Mouse (Mus musculus) C2C12 (cell line): ENCODE results near the gene Rangrf.

ENCODE experiments used
- CTCF ChIP-seq: IDR thresholded peaks from one replicate; pipeline ENCODE4 v1.5.1; 2011; ENCODE audit not compliant: control insufficient read depth, insufficient read depth, insufficient read length
- FOSL1 ChIP-seq: IDR thresholded peaks from one replicate; pipeline ENCODE4 v1.8.0; 2011; ENCODE audit warnings: mild to moderate bottlenecking, low read length; ENCODE audit not compliant: poor library complexity, insufficient read depth, severe bottlenecking
- MAX ChIP-seq: IDR thresholded peaks from one replicate; pipeline ENCODE4 v1.6.1; 2011; ENCODE audit warnings: mild to moderate bottlenecking, control low read depth
- MYOG ChIP-seq: IDR thresholded peaks from one replicate; pipeline ENCODE4 v1.6.1; 2011; ENCODE audit not compliant: control insufficient read depth, insufficient read length; ENCODE audit errors: extremely low read depth

DNA sequence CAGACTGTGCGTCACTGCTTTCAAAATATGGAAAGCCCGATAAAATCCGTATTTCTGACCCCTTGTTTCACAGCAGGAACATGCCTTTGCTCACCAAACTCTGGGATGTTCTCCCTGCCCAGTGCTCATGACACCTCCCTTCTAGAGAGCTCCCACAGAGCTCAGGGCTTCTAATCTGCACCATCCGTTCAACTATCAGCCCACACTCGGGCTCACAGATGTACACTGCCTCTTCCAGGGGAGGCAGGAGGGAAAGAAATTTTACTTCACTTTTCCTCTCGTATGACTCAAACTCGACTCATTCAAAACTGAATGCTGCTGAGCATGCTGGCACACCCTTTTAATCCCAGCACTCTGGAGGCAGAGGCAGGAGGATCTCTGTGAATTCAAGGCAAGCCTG lies 30.2 kb upstream of the Rangrf start:
- TF ChIP-seq CTCF (no peak), MYOG (no peak), FOSL1 (no peak), MAX (no peak)
